Mouse (Mus musculus): ENCODE results near the gene Cnpy1.

The Cnpy1 gene

GRCm38 (mm10) chr5:28269469-28269991 lies 23.9 kb upstream of the Cnpy1 start:
- no peaks in the 10 kb centered on the region for H3K9me3 ChIP-seq (ENCODE audit: low read length)
- H3K4me3 ChIP-seq (replicated peaks; ENCODE audit: low read length): no peak overlapping the region
- H3K4me1 ChIP-seq (replicated peaks; ENCODE audit: low read depth, low read length): peaks cover 12% of the 10 kb centered on the region; the same call in 1 of the 2 replicates
- H3K27me3 ChIP-seq (ENCODE audit: insufficient read depth, low read length): peaks cover 3% of the 10 kb centered on the region; the same call in 1 of the 2 replicates
- no peak for TF ChIP-seq CTCF (conservative IDR thresholded peaks at IDR 0.05; ENCODE audit: low read length)
- TF ChIP-seq NANOG (IDR thresholded peaks at IDR 0.05; ENCODE audit: borderline replicate concordance, low read length): no peak
- no peak for TF ChIP-seq POU5F1 (IDR thresholded peaks at IDR 0.05; ENCODE audit: borderline replicate concordance, low read length)
- H3K36me3 ChIP-seq (ENCODE audit: insufficient read depth, low read length): no peaks in the 10 kb centered on the region

GRCm38 (mm10) chr5:28267576-28267975 lies 22.0 kb upstream of the Cnpy1 start:
- H3K4me3 ChIP-seq (replicated peaks; ENCODE audit: low read length): no peak overlapping the region
- H3K27me3 ChIP-seq (ENCODE audit: insufficient read depth, low read length): peaks cover 9% of the 10 kb centered on the region

GRCm38 (mm10) chr5:28265653-28266052 lies 20.0 kb upstream of the Cnpy1 start:
- H3K4me3 ChIP-seq (replicated peaks; ENCODE audit: low read length): no peak overlapping the region
- no peak for TF ChIP-seq POU5F1 (IDR thresholded peaks at IDR 0.05; ENCODE audit: borderline replicate concordance, low read length)
- TF ChIP-seq NANOG (IDR thresholded peaks at IDR 0.05; ENCODE audit: borderline replicate concordance, low read length): no peak
- TF ChIP-seq CTCF (conservative IDR thresholded peaks at IDR 0.05; ENCODE audit: low read length): no peak

More at GRCm38 (mm10) chr5:28267576-28267975, 22.0 kb upstream of the Cnpy1 start:
- Histone ChIP-seq H3K4me1 (replicated peaks; ENCODE audit: low read depth, low read length) (peaks cover 12% of the 10 kb centered on the region; the same call in 1 of the 2 replicates), H3K9me3 (ENCODE audit: low read length) (no peaks in the 10 kb centered on the region), H3K36me3 (ENCODE audit: insufficient read depth, low read length) (no peaks in the 10 kb centered on the region)
- TF ChIP-seq CTCF (conservative IDR thresholded peaks at IDR 0.05; ENCODE audit: low read length) (no peak), NANOG (IDR thresholded peaks at IDR 0.05; ENCODE audit: borderline replicate concordance, low read length) (no peak), POU5F1 (IDR thresholded peaks at IDR 0.05; ENCODE audit: borderline replicate concordance, low read length) (no peak)

GRCm38 (mm10) chr5:28263852-28264251 lies 18.2 kb upstream of the Cnpy1 start:
- no peaks in the 10 kb centered on the region for H3K36me3 ChIP-seq (ENCODE audit: insufficient read depth, low read length)
- no peaks in the 10 kb centered on the region for H3K4me1 ChIP-seq (replicated peaks; ENCODE audit: low read depth, low read length)
- no peak for TF ChIP-seq CTCF (conservative IDR thresholded peaks at IDR 0.05; ENCODE audit: low read length)
- TF ChIP-seq POU5F1 (IDR thresholded peaks at IDR 0.05; ENCODE audit: borderline replicate concordance, low read length): no peak
- no peak for TF ChIP-seq NANOG (IDR thresholded peaks at IDR 0.05; ENCODE audit: borderline replicate concordance, low read length)

More at GRCm38 (mm10) chr5:28265653-28266052, 20.0 kb upstream of the Cnpy1 start:
- peaks cover 12% of the 10 kb centered on the region; the same call in 1 of the 2 replicates for H3K4me1 ChIP-seq (replicated peaks; ENCODE audit: low read depth, low read length)
- H3K36me3 ChIP-seq (ENCODE audit: insufficient read depth, low read length): no peaks in the 10 kb centered on the region
- H3K27me3 ChIP-seq (ENCODE audit: insufficient read depth, low read length): peaks cover 20% of the 10 kb centered on the region
- H3K9me3 ChIP-seq (ENCODE audit: low read length): no peaks in the 10 kb centered on the region

GRCm38 (mm10) chr5:28262070-28262469 lies 16.5 kb upstream of the Cnpy1 start:
- H3K4me1 ChIP-seq (replicated peaks; ENCODE audit: low read depth, low read length): peaks cover 3% of the 10 kb centered on the region
- H3K36me3 ChIP-seq (ENCODE audit: insufficient read depth, low read length): no peaks in the 10 kb centered on the region
- no peaks in the 10 kb centered on the region; the same call in 1 of the 2 replicates for H3K9me3 ChIP-seq (ENCODE audit: low read length)
- H3K27me3 ChIP-seq (ENCODE audit: insufficient read depth, low read length): peaks cover 38% of the 10 kb centered on the region
- H3K4me3 ChIP-seq (replicated peaks; ENCODE audit: low read length): no peak overlapping the region
- TF ChIP-seq NANOG (IDR thresholded peaks at IDR 0.05; ENCODE audit: borderline replicate concordance, low read length): no peak

More at GRCm38 (mm10) chr5:28263852-28264251, 18.2 kb upstream of the Cnpy1 start:
- no peaks in the 10 kb centered on the region; the same call in 1 of the 2 replicates for H3K9me3 ChIP-seq (ENCODE audit: low read length)
- peaks cover 31% of the 10 kb centered on the region for H3K27me3 ChIP-seq (ENCODE audit: insufficient read depth, low read length)
- H3K4me3 ChIP-seq (replicated peaks; ENCODE audit: low read length): no peak overlapping the region

GRCm38 (mm10) chr5:28259939-28260338 lies 14.3 kb upstream of the Cnpy1 start:
- Histone ChIP-seq H3K4me1 (replicated peaks; ENCODE audit: low read depth, low read length) (peaks cover 3% of the 10 kb centered on the region), H3K36me3 (ENCODE audit: insufficient read depth, low read length) (no peaks in the 10 kb centered on the region), H3K4me3 (replicated peaks; ENCODE audit: low read length) (no peak overlapping the region), H3K27me3 (ENCODE audit: insufficient read depth, low read length) (peaks cover 38% of the 10 kb centered on the region), H3K9me3 (ENCODE audit: low read length) (no peaks in the 10 kb centered on the region; the same call in 1 of the 2 replicates)
- TF ChIP-seq NANOG (IDR thresholded peaks at IDR 0.05; ENCODE audit: borderline replicate concordance, low read length): no peak
- no peak for TF ChIP-seq CTCF (conservative IDR thresholded peaks at IDR 0.05; ENCODE audit: low read length)
- TF ChIP-seq POU5F1 (IDR thresholded peaks at IDR 0.05; ENCODE audit: borderline replicate concordance, low read length): no peak

- TF ChIP-seq CTCF (conservative IDR thresholded peaks at IDR 0.05; ENCODE audit: low read length): no peak
- TF ChIP-seq POU5F1 (IDR thresholded peaks at IDR 0.05; ENCODE audit: borderline replicate concordance, low read length): no peak
- TF ChIP-seq NANOG (IDR thresholded peaks at IDR 0.05; ENCODE audit: borderline replicate concordance, low read length): no peak
- Histone ChIP-seq H3K36me3 (ENCODE audit: insufficient read depth, low read length) (no peaks in the 10 kb centered on the region), H3K4me3 (replicated peaks; ENCODE audit: low read length) (no peak overlapping the region), H3K4me1 (replicated peaks; ENCODE audit: low read depth, low read length) (peaks cover 3% of the 10 kb centered on the region), H3K27me3 (ENCODE audit: insufficient read depth, low read length) (peaks cover 38% of the 10 kb centered on the region), H3K9me3 (ENCODE audit: low read length) (no peaks in the 10 kb centered on the region; the same call in 1 of the 2 replicates)
These were observed 13.8 kb upstream of the Cnpy1 start for GRCm38 (mm10) chr5:28259385-28259784.

- no peak for TF ChIP-seq CTCF (conservative IDR thresholded peaks at IDR 0.05; ENCODE audit: low read length)
- TF ChIP-seq NANOG (IDR thresholded peaks at IDR 0.05; ENCODE audit: borderline replicate concordance, low read length): no peak
- TF ChIP-seq POU5F1 (IDR thresholded peaks at IDR 0.05; ENCODE audit: borderline replicate concordance, low read length): no peak
- Histone ChIP-seq H3K27me3 (ENCODE audit: insufficient read depth, low read length) (peaks cover 34% of the 10 kb centered on the region), H3K9me3 (ENCODE audit: low read length) (no peaks in the 10 kb centered on the region; the same call in 1 of the 2 replicates), H3K36me3 (ENCODE audit: insufficient read depth, low read length) (no peaks in the 10 kb centered on the region), H3K4me3 (replicated peaks; ENCODE audit: low read length) (no peak overlapping the region), H3K4me1 (replicated peaks; ENCODE audit: low read depth, low read length) (peaks cover 3% of the 10 kb centered on the region)
These were observed 12.2 kb upstream of the Cnpy1 start for GRCm38 (mm10) chr5:28257816-28258215.

- H3K36me3 ChIP-seq (ENCODE audit: insufficient read depth, low read length): no peaks in the 10 kb centered on the region
- peaks cover 8% of the 10 kb centered on the region for H3K4me1 ChIP-seq (replicated peaks; ENCODE audit: low read depth, low read length)
- H3K4me3 ChIP-seq (replicated peaks; ENCODE audit: low read length): no peak overlapping the region
- no peaks in the 10 kb centered on the region for H3K9me3 ChIP-seq (ENCODE audit: low read length)
- peaks cover 16% of the 10 kb centered on the region for H3K27me3 ChIP-seq (ENCODE audit: insufficient read depth, low read length)
- TF ChIP-seq CTCF (conservative IDR thresholded peaks at IDR 0.05; ENCODE audit: low read length): no peak
- TF ChIP-seq POU5F1 (IDR thresholded peaks at IDR 0.05; ENCODE audit: borderline replicate concordance, low read length): no peak
- TF ChIP-seq NANOG (IDR thresholded peaks at IDR 0.05; ENCODE audit: borderline replicate concordance, low read length): no peak
These were observed 7.4 kb upstream of the Cnpy1 start for GRCm38 (mm10) chr5:28252999-28253398.
